In the genomic region with DNA sequence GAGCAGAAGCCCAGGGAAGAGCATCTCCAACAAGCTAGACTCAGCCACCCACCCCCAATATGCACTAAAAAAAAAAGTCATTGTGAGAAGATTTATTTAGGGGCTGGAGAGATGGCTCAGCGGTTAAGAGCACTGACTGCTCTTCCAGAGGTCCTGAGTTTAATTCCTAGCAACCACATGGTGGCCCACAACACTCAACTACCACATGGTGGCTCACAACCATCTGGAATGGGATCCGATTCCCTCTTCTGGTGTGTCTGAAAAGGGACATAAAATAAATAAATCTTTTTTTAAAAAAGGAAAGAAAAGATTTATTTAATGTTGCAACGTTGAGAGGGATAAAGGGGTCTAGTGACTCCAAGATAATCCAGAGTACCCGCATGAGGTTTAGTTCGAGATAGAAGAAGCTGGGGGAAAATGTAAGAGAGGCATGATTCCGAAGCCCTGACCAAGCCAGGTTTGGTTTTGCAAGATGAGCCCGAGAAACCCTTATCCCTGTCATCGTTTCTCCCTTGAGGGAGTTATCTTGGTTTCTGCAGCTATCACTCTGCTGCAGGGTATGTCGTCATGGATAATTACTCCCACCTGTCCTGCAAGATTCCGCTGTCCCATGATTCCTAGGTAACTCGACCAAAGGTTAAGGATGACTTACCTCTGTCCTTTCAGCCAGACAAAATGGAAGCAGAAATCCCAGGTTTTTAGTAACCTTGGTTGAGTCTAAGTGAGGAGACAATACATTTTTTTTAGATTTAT, we compare ENCODE assay signal across 15 mouse cellular contexts. TPM values are rescaled to one million over a fixed set of nuclear protein-coding genes. Genes with fewer than 3 reads are reported as not detected.
A peak's percentile ranks its signal among the peaks of the same experiment; 100 is the strongest.
DNase-seq lines count a peak whose midpoint lies in the region; ATAC-seq and TF ChIP-seq lines count a peak whose summit lies in the region.
"Had no signal": no experiment of that assay in that cellular context is flagged by ENCODE, and none has a peak within 500 bp of the region (broad histone marks: within the 10 kb centered on the region; RNA-seq: fewer than 3 reads in every experiment).

No protein-coding gene starts in this region.

- H3K36me3 ChIP-seq in hindbrain, postnatal 0 days (ENCODE audit: insufficient read depth, low read length) = no peaks in the 10 kb centered on the region
- H3K36me3 ChIP-seq in hindbrain, embryonic 13.5 days = no peaks in the 10 kb centered on the region
- H3K36me3 ChIP-seq in lung, embryonic 14.5 days (ENCODE audit: insufficient read depth) = peaks cover 3% of the 10 kb centered on the region; the same call in 1 of the 2 replicates
- H3K36me3 ChIP-seq in intestine, embryonic 14.5 days (ENCODE audit: control insufficient read depth, insufficient read depth, low read length) = peaks cover 2% of the 10 kb centered on the region; the same call in 1 of the 2 replicates
- H3K36me3 ChIP-seq: embryonic facial prominence, embryonic 12.5 days; limb, embryonic 15.5 days; neural tube, embryonic 13.5 days; stomach, embryonic 15.5 days had no signal

- H3K27me3 ChIP-seq in hindbrain, postnatal 0 days (ENCODE audit: insufficient read depth, low read length) = no peaks in the 10 kb centered on the region
- no peaks in the 10 kb centered on the region for H3K27me3 ChIP-seq in hindbrain, embryonic 13.5 days
- no peaks in the 10 kb centered on the region for H3K27me3 ChIP-seq in lung, embryonic 14.5 days (ENCODE audit: insufficient read depth, low read length)
- no peaks in the 10 kb centered on the region for H3K27me3 ChIP-seq in intestine, embryonic 14.5 days (replicated peaks; ENCODE audit: control insufficient read depth, insufficient read depth, low read length)
- H3K27me3 ChIP-seq: embryonic facial prominence, embryonic 12.5 days; limb, embryonic 15.5 days; neural tube, embryonic 13.5 days; stomach, embryonic 15.5 days had no signal

- H3K9me3 ChIP-seq in hindbrain, postnatal 0 days (ENCODE audit: low read length) = no peaks in the 10 kb centered on the region
- H3K9me3 ChIP-seq in hindbrain, embryonic 13.5 days = no peaks in the 10 kb centered on the region
- no peaks in the 10 kb centered on the region for H3K9me3 ChIP-seq in lung, embryonic 14.5 days (ENCODE audit: low read depth, low read length)
- no peaks in the 10 kb centered on the region for H3K9me3 ChIP-seq in intestine, embryonic 14.5 days (ENCODE audit: control insufficient read depth, low read length)
- H3K9me3 ChIP-seq: embryonic facial prominence, embryonic 12.5 days; limb, embryonic 15.5 days; neural tube, embryonic 13.5 days; stomach, embryonic 15.5 days had no signal

- no peak overlapping the region for H3K4me2 ChIP-seq in hindbrain, postnatal 0 days (ENCODE audit: low read depth, low read length)
- H3K4me2 ChIP-seq in hindbrain, embryonic 13.5 days = no peak overlapping the region
- H3K4me2 ChIP-seq in lung, embryonic 14.5 days = no peak overlapping the region
- no peak overlapping the region for H3K4me2 ChIP-seq in intestine, embryonic 14.5 days (ENCODE audit: low read length)
- H3K4me2 ChIP-seq: embryonic facial prominence, embryonic 12.5 days; limb, embryonic 15.5 days; neural tube, embryonic 13.5 days; stomach, embryonic 15.5 days had no signal

- no peak overlapping the region for H3K9ac ChIP-seq in hindbrain, postnatal 0 days (replicated peaks; ENCODE audit: low read length)
- no peak overlapping the region for H3K9ac ChIP-seq in hindbrain, embryonic 13.5 days
- H3K9ac ChIP-seq in lung, embryonic 14.5 days = no peak overlapping the region
- H3K9ac ChIP-seq in intestine, embryonic 14.5 days (ENCODE audit: low read length) = no peak overlapping the region
- H3K9ac ChIP-seq: embryonic facial prominence, embryonic 12.5 days; limb, embryonic 15.5 days; neural tube, embryonic 13.5 days; stomach, embryonic 15.5 days had no signal

- no peak overlapping the region for H3K4me3 ChIP-seq in hindbrain, postnatal 0 days (ENCODE audit: low read length)
- H3K4me3 ChIP-seq in hindbrain, embryonic 13.5 days = no peak overlapping the region
- no peak overlapping the region for H3K4me3 ChIP-seq in lung, embryonic 14.5 days (ENCODE audit: low read depth, low read length)
- H3K4me3 ChIP-seq in intestine, embryonic 14.5 days (ENCODE audit: low read depth, low read length) = no peak overlapping the region
- H3K4me3 ChIP-seq: embryonic facial prominence, embryonic 12.5 days; limb, embryonic 15.5 days; neural tube, embryonic 13.5 days; stomach, embryonic 15.5 days had no signal

- DNase-seq in embryo, embryonic 10 days (ENCODE audit: low spot score) = peak; percentile 17
- no peak for DNase-seq in embryo, embryonic 9.5 days (ENCODE audit: extremely low spot score)
- DNase-seq in hindbrain, postnatal 0 days (ENCODE audit: low spot score) = no peak
- peak; percentile 70 for DNase-seq in lung, embryonic 14.5 days
- no peak for DNase-seq in lung, postnatal 14 days
- no peak for DNase-seq in intestine, embryonic 14.5 days (ENCODE audit: low spot score)
- DNase-seq in urinary bladder, postnatal 25 days (ENCODE audit: low spot score) = no peak
- DNase-seq: cerebellum, adult 9-10 months; heart, adult 11 months; thymus, postnatal 36 days had no signal

- H3K27ac ChIP-seq in hindbrain, postnatal 0 days = no peak overlapping the region
- no peak overlapping the region for H3K27ac ChIP-seq in hindbrain, embryonic 13.5 days
- H3K27ac ChIP-seq in lung, embryonic 14.5 days (ENCODE audit: low read depth) = no peak overlapping the region
- no peak overlapping the region for H3K27ac ChIP-seq in intestine, embryonic 14.5 days (ENCODE audit: low read depth)
- H3K27ac ChIP-seq: embryonic facial prominence, embryonic 12.5 days; limb, embryonic 15.5 days; neural tube, embryonic 13.5 days; stomach, embryonic 15.5 days had no signal

- peak; percentile 36 for TF ChIP-seq CTCF in hindbrain, postnatal 0 days (IDR thresholded peaks at IDR 0.05; ENCODE audit: low read depth)
- peak; percentile 44; the same call in 1 of the 2 replicates for TF ChIP-seq CTCF in lung, embryonic 14.5 days (IDR thresholded peaks at IDR 0.05; ENCODE audit: low read depth)

- no peak for ATAC-seq in hindbrain, postnatal 0 days
- no peak for ATAC-seq in hindbrain, embryonic 13.5 days (ENCODE audit: low FRiP score)
- ATAC-seq in lung, embryonic 14.5 days (ENCODE audit: insufficient read depth) = peak; percentile 41; the same call in 1 of the 2 replicates
- 0 out of 2 replicates have a peak, but pooled peaks have one; percentile 43 for ATAC-seq in intestine, embryonic 14.5 days (replicated peaks; ENCODE audit: low FRiP score, low TSS enrichment, low read depth)

- no peaks in the 10 kb centered on the region for H3K4me1 ChIP-seq in hindbrain, postnatal 0 days (ENCODE audit: insufficient read depth, low read length)
- H3K4me1 ChIP-seq in hindbrain, embryonic 13.5 days (replicated peaks) = no peaks in the 10 kb centered on the region
- H3K4me1 ChIP-seq in lung, embryonic 14.5 days (ENCODE audit: insufficient read depth) = no peaks in the 10 kb centered on the region
- no peaks in the 10 kb centered on the region for H3K4me1 ChIP-seq in intestine, embryonic 14.5 days (replicated peaks; ENCODE audit: control insufficient read depth, insufficient read depth, low read length)
- H3K4me1 ChIP-seq: embryonic facial prominence, embryonic 12.5 days; limb, embryonic 15.5 days; neural tube, embryonic 13.5 days; stomach, embryonic 15.5 days had no signal

- WGBS in hindbrain, postnatal 0 days = 72% methylated on average over 11 of the region's 11 CpGs
- 71% methylated on average over 11 of the region's 11 CpGs for WGBS in hindbrain, embryonic 13.5 days
- 43% methylated on average over 11 of the region's 11 CpGs for WGBS in lung, embryonic 14.5 days
- 56% methylated on average over 11 of the region's 11 CpGs for WGBS in intestine, embryonic 14.5 days

RNA-seq across cellular contexts. Expression of gene Hprt, which starts 37.7 kb away (rescaled TPM):
- 36.5 and 37.0 TPM in 2 replicates for total RNA-seq in hindbrain, postnatal 0 days (2014; rRNA removed)
- polyA plus RNA-seq in hindbrain, postnatal 0 days (2015; fragmentation: Nextera tagmentation; extraction: Ambion mirVana) = 213 and 221 TPM in 2 replicates
- 85.9 and 88.8 TPM in 2 replicates for polyA plus RNA-seq in hindbrain, embryonic 13.5 days (2015; fragmentation: Nextera tagmentation; extraction: Ambion mirVana)
- polyA plus RNA-seq in lung, embryonic 14.5 days (2014; fragmentation: Nextera tagmentation; extraction: Ambion mirVana) = 157 and 176 TPM in 2 replicates
- polyA plus RNA-seq in intestine, embryonic 14.5 days (2014; fragmentation: Nextera tagmentation; extraction: Ambion mirVana) = 220 and 223 TPM in 2 replicates

Comparison
In these comparisons a context has a peak if more than half of its experiments do, and no peak if none do; other contexts are left out.
1. DNase-seq: peak in embryo, embryonic 10 days (single experiment) and lung, embryonic 14.5 days (single experiment); none in embryo, embryonic 9.5 days (single experiment), hindbrain, postnatal 0 days (single experiment), lung, postnatal 14 days (single experiment), intestine, embryonic 14.5 days (single experiment) and urinary bladder, postnatal 25 days (single experiment).
2. ATAC-seq: peak in lung, embryonic 14.5 days (single experiment) and intestine, embryonic 14.5 days (single experiment); none in hindbrain, postnatal 0 days (single experiment) and hindbrain, embryonic 13.5 days (single experiment).